Mouse (Mus musculus): ENCODE data around the gene Itgb4.

DNA sequence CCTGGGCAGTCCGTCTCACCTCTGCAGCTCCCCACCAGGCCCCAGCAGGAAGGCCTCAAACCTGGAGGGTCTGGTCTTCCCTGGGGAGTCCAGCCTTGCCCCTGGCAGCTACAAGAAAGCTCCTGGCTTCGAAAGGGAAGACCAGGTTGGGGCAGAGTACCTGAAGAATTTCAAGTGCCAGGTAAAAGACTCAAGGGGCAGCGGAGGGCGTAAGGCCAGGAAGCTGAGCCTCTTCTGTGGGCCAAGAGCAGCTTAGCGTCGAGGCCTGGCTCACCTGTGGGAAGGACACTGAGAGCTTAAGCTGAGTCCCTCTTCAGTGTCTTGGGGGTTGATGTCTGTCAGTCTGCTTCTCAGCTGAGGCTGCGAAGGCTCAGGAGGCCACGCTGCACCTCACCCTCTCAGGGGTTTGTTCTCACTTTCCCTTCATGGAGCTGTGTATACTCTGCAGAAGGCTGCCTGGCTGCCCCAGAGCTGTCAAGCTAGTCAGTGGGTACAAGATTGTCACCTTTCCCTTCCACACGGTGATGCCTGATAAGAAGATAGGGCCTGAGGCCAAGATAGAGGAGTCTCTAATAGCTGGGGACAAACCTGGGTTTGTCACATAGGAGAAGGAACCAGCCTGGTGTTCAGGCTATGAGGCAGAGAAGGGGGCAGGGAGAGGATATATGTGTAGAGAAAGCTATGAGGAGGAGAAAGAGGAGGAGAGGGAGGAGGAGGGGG is 79.2 kb downstream of the Itgb4 start:
- TF ChIP-seq POLR2A (IDR thresholded peaks at IDR 0.05; ENCODE audit: insufficient read length, low read depth), result no peak
- no peak for TF ChIP-seq USF1 (IDR thresholded peaks at IDR 0.05; ENCODE audit: low read depth)
- TF ChIP-seq POLR2AphosphoS2 (IDR thresholded peaks at IDR 0.05; ENCODE audit: insufficient read length, low read depth), result no peak
- TF ChIP-seq MYOG (IDR thresholded peaks at IDR 0.05; ENCODE audit: control insufficient read depth in 1 of 3, insufficient read depth in 1 of 3, insufficient read length in 2 of 3, low read depth in 2 of 3), result no peak
- no peak for TF ChIP-seq TCF3 (IDR thresholded peaks at IDR 0.05; ENCODE audit: insufficient read length, low read depth)
- TF ChIP-seq TCF12 (IDR thresholded peaks at IDR 0.05; ENCODE audit: insufficient read depth, poor library complexity, severe bottlenecking), result no peak
- TF ChIP-seq MAX (IDR thresholded peaks at IDR 0.05; ENCODE audit: low read depth), result no peak
- TF ChIP-seq SRF (IDR thresholded peaks at IDR 0.05; ENCODE audit: control insufficient read depth, insufficient read length, low read depth), result no peak
- TF ChIP-seq REST (IDR thresholded peaks at IDR 0.05; ENCODE audit: insufficient read depth, insufficient read length), result no peak

All from myocyte (in vitro differentiated cells).